Mouse (Mus musculus) lung, postnatal 10 days (tissue): ENCODE measurements around the gene Lap3.

Source experiments
- DNase-seq: peaks from one replicate; pipeline ENCODE4 v3.0.0; 2021

Lap3 gene

GRCm38 (mm10) chr5:45493191-45494092 lies at the start of gene Lap3:
TSS of gene Lap3 (plus strand) at chr5:45493374.
- DNase-seq, result peak; percentile 99

DNA sequence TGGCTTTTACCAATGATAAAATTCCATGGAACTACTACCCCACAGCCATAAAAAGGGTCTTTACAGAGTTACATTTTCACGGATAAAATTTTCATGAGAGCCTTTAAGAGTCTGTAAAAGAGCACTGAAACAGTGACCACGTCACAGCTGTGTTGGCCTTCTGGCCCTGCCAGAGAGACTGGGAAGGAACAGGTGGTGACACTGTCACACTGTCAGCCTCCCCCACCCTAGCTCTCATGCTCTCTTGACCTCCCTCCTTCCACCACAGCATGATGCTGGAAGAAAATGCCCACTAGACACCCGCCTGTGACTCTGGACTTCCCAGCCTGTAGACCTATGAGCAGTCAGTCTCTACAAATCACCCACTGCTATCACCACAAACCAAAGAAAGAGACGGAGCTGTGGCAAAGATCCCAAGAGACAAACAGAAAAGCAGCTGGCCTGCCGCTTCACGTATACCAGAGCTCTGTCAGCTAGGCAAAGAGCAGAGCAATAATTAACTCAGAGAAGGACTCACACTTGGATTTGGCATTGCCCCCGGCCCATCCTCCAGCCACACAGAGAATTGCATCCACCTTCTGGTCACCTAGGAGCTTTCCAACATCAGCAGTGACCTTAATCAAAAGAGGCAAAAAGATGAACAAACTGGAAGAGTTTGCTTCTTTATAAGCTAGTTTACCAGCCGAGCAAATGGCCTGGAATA lies 48.9 kb upstream of the Lap3 start:
- no peak for DNase-seq

GRCm38 (mm10) chr5:45448676-45449075 lies 44.5 kb upstream of the Lap3 start:
- DNase-seq, result peak; percentile 13

DNA sequence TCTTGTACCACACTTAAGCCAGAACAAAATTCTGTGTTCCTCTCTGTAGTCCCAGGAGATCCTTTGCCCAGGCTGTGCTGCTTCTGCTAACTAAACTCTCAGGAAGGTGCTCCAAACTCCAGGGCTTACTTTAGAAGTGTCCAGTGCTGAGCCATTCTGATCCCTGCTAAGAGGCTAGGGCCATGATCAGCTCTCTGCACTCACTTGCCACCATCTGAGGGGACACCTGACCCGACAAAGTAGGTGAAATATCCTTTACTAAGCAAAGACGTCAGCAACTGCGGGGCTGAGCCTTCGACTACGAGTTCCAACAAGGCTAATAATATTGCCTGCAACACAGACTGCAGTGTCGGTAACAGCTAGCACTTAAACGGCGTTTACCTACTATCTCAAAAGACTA lies 44.0 kb upstream of the Lap3 start:
- DNase-seq, result no peak

DNA sequence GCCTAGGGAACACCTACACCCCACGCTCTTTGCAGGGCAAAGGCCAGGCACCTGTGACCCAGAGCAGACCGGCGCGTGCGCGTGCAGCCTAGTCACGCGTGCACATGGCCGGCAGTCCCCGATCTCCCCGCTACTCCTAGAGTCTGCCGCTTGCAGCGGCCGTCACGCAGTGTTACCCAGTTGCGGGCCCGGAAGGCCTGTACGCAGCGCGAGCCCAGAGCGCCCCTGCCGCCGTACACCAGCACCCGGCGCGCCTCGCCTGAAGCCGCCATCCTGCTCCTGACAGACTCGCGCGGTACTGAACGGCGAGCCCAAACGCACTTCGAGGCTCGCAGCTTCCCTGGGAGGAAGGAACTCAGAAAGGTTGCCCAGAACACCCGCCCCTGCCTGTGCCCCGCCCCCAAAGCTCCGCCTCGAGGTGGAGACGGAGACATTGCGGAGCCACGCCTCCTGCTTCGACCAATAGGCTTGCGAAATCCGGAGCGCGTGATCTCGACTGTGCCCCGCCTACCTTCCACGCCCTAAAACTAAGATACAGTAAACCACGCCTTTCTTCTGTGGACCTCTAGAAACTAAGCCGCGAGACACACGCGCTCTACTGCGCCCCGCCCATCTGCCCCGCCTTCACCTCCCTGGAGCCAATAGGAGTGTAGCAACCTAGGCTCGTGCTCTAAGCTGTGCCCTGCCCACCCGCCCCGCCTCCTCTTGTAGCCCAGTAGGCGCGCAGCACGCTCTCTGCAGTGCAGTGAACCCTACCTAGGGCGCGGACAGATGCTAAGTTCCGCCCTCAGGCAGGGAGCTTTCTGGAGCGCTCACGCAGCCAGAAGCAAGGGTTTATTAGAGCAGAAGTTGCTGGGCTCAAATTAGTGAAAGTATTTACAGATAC lies 43.1 kb upstream of the Lap3 start, which contains the start of gene Qdpr:
TSS of gene Qdpr (minus strand) at position 406 of the 886 bp plus-strand sequence.
- DNase-seq, result peak; percentile 99

DNA sequence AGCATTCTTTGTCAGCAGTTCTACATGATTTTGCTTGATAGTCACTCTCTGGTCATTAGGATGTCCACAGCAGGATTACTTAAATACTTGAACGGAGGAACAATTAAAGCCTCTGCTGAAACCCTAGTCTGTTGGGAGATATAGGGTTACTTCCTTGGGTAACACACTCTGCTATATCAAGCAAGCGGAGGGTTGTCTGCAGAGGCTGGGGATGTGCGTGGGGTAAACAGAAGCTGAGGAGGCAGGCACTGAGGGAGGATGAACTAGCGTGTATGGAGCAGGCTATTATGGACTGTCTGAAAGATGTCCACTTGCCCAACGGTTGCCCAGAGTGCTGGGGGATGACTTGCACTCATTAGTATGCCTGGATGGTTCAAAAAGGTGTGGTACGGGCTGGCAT lies 39.7 kb upstream of the Lap3 start, which contains the start of gene Clrn2:
TSS of gene Clrn2 (plus strand) at position 301 of the 400 bp plus-strand sequence.
- no peak for DNase-seq

GRCm38 (mm10) chr5:45454456-45454855 lies 38.7 kb upstream of the Lap3 start:
- no peak for DNase-seq

GRCm38 (mm10) chr5:45472880-45473450 lies 20.2 kb upstream of the Lap3 start:
- peak; percentile 71 for DNase-seq

GRCm38 (mm10) chr5:45473521-45473920 lies 19.7 kb upstream of the Lap3 start:
- no peak for DNase-seq

DNA sequence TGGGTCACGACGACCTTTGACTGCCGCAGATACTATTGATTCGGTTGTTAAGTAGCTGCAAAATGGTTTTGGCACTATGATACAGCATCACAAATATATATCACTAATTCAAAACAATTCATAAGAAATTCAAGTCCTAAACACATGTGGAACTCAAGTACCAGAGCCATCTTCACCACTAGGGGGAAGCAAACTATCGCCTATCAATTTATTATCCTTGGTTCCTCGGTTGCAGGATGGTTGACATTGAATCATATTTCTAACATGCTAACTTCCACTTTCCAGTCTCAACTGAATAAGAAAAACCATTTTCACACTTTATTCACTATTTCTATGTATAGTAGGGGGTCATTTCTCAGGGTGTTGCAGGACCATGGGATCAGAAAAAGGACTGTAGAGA lies 19.0 kb upstream of the Lap3 start:
- peak; percentile 83 for DNase-seq

DNA sequence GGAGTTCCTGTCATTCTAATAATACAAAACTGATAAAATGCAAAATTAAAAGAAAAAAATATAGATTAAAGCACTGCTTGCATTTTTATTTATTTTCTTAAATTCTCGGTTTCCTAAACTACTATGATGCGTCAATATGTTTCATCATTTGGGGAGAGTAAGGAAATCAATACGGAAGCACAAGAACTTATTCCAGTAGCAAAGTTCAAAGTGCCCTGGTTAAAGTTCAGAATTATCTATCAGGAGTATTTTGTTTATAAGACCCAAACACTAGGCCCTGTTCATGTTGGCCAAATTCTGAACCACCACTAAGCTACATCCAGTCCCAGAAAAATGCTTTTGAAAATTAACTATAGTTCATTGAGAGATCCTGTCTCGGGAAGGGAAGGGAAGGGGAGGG lies 18.4 kb upstream of the Lap3 start:
- no peak for DNase-seq

- DNase-seq, result no peak
Observed at GRCm38 (mm10) chr5:45475771-45476170, 17.4 kb upstream of the Lap3 start.

DNA sequence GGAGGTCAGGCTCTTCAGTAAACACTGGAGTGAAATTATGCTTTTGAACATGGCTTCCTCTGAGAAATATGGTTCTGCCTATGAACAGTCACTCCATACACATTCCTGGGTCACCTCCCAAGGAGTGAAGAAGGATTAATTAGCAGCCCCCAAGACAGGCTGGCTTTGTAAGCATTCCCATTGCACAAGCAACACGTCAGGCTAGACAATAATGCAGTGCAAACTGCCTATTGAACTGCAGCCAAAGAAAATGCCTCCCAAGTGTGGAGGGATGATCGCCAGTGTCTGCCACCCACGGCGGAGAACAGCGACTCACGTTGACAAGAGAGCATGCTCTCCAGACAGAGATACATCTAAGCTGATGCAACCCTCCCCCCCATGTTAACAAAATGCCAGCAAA lies 16.9 kb upstream of the Lap3 start:
- DNase-seq, result peak; percentile 60

GRCm38 (mm10) chr5:45477601-45478000 lies 15.6 kb upstream of the Lap3 start:
- DNase-seq, result no peak

GRCm38 (mm10) chr5:45480066-45480465 lies 13.1 kb upstream of the Lap3 start:
- no peak for DNase-seq

DNA sequence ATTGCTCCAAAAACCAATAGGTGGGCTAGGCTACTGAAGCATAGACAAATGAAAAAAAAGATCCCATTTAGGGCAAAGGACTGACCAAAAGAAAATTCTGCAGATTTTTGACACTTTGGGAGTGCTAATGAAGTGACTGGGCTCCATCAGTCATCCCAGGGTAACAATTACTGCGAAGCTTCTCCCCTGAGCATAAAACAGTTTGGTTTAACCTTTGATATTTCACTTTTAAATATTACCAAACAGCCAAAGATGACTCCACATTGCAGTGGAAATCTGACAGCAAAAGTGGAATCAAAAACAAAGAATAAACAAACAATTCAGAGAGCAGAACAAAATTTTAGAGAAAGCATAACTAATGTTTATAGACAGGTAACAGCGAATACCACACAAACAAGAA lies 12.0 kb upstream of the Lap3 start:
- DNase-seq, result no peak

DNA sequence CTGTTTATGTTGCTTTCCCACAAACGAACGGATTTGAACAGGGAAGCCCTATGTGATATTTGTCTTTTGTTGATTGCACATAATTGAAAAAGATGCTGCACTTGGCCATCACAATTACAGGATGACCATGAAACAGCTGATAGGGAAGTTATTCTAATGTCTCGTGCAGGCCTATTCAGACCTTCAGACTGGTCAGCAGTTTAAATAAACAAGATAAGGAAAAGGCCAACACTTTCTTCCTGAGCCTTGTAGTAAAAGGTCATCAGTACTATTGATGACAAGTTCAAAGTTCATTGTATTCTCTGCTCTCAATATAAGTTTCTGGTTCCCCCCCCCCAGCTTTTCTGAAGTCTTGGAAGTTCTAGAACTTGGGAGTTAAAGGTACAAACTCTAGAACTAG lies 10.6 kb upstream of the Lap3 start:
- no peak for DNase-seq

DNA sequence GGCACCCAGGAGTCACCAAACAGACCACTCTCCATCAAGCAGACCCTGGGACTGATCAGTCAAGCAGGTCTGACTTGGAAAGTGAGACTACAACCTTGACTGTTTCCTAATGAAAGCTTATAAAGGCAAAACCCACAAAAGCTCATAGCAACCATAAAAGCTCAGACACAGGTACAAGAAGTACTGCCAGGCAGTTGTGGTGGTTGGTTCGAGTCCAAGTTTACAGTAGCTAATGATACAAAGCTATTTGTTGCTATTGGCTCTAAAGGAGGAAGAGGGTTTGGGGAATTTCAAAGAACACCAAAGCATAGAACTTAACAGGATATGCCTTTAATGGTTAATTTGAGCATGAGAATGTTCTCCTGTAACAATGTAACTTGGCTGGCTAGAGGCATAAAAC lies 9.5 kb upstream of the Lap3 start:
- DNase-seq, result no peak

DNA sequence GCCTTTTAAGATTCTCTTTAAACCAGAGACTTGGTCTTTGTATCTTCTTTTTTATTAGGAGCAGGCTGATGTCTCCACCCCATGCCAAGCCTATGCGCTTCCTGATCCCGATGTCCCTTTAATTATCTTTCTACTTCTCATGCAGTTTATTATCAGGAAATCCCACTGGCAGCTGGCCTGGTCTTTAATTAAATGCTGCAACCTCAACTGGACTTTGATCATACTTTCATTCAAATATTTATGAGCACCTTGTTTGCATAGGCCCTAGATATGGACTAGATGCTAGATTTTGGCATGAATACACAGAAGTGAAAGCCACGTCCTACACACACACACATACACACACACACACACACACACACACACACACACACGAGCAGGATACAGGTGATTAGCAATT lies 1.4 kb upstream of the Lap3 start:
- no peak for DNase-seq

DNA sequence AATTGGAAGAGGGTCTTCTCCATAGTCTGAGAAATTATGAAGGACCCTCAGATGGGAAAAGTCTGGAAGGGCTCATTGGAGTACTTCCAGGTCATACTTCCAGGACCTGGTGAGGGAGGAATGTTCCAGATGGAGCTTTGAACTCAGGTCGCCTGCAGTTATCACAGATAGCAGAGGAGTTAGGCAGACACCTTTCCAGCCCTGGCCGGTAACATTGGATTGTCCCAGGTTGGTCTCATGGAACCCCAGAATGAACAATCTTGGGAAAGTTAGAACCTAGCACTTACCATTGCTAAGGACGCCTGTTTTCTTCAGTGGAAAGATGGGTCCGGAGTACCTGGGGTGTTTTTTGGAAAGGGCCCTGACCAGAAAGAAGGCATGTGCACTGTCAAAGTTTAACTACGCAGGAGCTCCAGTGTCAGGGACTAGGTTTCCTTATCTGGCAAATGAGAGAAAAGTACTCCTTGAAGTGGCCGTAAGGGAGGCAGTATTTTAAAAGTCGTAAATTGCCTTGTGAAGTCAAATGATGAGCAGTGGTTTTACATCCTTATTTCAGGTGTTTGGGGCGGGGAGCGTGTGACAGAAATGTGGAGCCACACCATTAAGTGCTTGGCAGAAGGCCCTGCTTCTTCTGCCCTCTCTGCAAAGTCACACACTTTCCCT lies 1.1 kb downstream of the Lap3 start:
- DNase-seq, result peak; percentile 35

DNA sequence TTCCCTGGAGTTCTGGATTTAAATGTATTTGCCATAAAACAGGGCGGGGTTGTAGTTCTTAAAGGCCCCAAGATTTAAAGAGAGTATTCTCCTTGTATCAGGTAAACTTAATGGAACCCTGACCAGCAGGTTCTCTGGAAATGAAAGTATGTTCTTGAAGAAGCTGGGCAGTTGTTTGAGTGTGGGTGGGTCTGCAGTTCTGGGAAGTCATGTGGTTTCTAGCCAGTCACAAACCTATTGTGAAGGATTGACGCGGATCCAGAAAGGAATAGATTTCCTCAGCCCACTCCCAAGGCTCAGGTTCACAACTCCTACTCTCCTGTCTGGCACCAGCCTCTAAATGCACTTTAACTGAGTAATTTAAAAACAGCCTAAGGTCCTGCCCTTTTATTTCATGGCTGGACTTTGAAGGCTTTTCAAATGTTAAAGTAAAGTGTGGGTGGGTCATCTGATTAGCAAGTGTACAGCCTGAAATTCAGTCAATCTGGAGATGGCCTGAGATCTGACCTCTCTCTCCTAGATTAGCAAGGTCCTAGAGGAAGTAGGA lies 2.3 kb downstream of the Lap3 start:
- no peak for DNase-seq

DNA sequence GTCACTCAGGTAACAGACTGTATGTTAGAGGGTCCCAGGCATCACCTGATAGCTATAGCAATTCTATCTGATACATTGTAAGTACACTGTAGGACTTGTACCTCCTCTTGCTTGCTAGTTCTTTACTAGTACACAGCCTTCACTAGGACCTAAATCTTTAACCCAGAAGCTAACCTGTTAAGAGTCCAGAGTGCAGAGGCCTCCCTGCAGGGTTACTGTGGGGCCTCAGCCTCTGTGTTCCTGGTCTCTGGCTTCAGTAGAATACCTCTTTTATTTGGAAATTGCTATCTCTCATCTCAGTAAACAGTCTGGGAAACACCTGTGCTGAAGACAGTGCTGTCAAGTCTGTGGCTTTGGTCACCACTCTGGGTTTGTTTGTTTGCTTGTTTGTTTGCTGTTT lies 2.9 kb downstream of the Lap3 start:
- no peak for DNase-seq
